Mouse (Mus musculus) testis, adult 2 months (tissue): ENCODE measurements around the gene Sycp3. TPM values are rescaled to one million over a fixed set of nuclear protein-coding genes. Genes with fewer than 3 reads are reported as not detected.
A peak's percentile ranks its signal among the peaks of the same experiment; 100 is the strongest.

Experiments used
- H3K27ac ChIP-seq: fragments of 200-500 bp; 2 replicates; pipeline ENCODE4 v1.5.1; 2012; ENCODE audit warnings: low read depth, low read length; ENCODE audit not compliant: control insufficient read depth, insufficient read depth
- H3K27me3 ChIP-seq: fragments of 200-500 bp; 2 replicates; pipeline ENCODE4 v1.6.1; 2012; ENCODE audit warnings: mild to moderate bottlenecking, low read length, moderate library complexity; ENCODE audit not compliant: control insufficient read depth, insufficient read depth
- H3K36me3 ChIP-seq: fragments of 200-500 bp; 2 replicates; pipeline ENCODE4 v1.6.1; 2012; ENCODE audit warnings: mild to moderate bottlenecking, low read length; ENCODE audit not compliant: control insufficient read depth, insufficient read depth
- H3K4me1 ChIP-seq: fragments of 200-500 bp; 2 replicates; pipeline ENCODE4 v1.6.1; 2012; ENCODE audit warnings: low read length; ENCODE audit not compliant: control insufficient read depth, insufficient read depth
- H3K4me3 ChIP-seq: fragments of 200-500 bp; 2 replicates; pipeline ENCODE4 v1.5.1; 2012; ENCODE audit warnings: low read depth, mild to moderate bottlenecking, low read length, moderate library complexity, mixed read lengths; ENCODE audit not compliant: control insufficient read depth
- CTCF ChIP-seq: fragments of 200-500 bp; IDR thresholded peaks from 2 replicates; pipeline ENCODE4 v1.5.1; 2012; ENCODE audit warnings: low read depth, mild to moderate bottlenecking, inconsistent platforms, low read length, moderate library complexity; ENCODE audit not compliant: control insufficient read depth, insufficient read depth, insufficient replicate concordance
- POLR2A ChIP-seq: fragments of 200-500 bp; IDR thresholded peaks from 2 replicates; pipeline ENCODE4 v1.6.1; 2012; ENCODE audit warnings: low read depth, mild to moderate bottlenecking, inconsistent platforms, low read length, moderate library complexity; ENCODE audit not compliant: control insufficient read depth
- polyA plus RNA-seq: library from polyadenylated mRNA; depleted of rRNA; stranded (reverse); fragments of >200 nt; gene quantifications from 2 replicates; pipeline ENCODE4 v1.2.3, GENCODE M21; 2012; rRNA removed

The Sycp3 gene
- polyA plus RNA-seq = 12.5 and 17.1 TPM in 2 replicates

- H3K4me3 ChIP-seq = peak within 1 kb of the TSS; percentile 98
- H3K27ac ChIP-seq = peak within 1 kb of the TSS; percentile 99
- H3K4me1 ChIP-seq = peaks cover 3% of the 10 kb centered on the region
- no peaks in the 10 kb centered on the region for H3K27me3 ChIP-seq
- peaks cover 1% of the 10 kb centered on the region; the same call in 1 of the 2 replicates for H3K36me3 ChIP-seq
- peak; percentile 5; the same call in 1 of the 2 replicates for TF ChIP-seq CTCF
- TF ChIP-seq POLR2A = peak; percentile 100
Measured at GRCm38 (mm10) chr10:88459502-88459992, at the start of gene Sycp3. Gene Sycp3 (plus strand): TSS chr10:88459569.

- TF ChIP-seq POLR2A = no peak
- no peak for TF ChIP-seq CTCF
- Histone ChIP-seq H3K4me3 (no peak overlapping the region), H3K27ac (no peak overlapping the region), H3K36me3 (no peaks in the 10 kb centered on the region), H3K27me3 (no peaks in the 10 kb centered on the region), H3K4me1 (no peaks in the 10 kb centered on the region)
Measured at GRCm38 (mm10) chr10:88409751-88410150, 49.6 kb upstream of the Sycp3 start.

- TF ChIP-seq CTCF = no peak
- no peak for TF ChIP-seq POLR2A
- Histone ChIP-seq H3K27me3 (no peaks in the 10 kb centered on the region), H3K36me3 (no peaks in the 10 kb centered on the region), H3K4me1 (no peaks in the 10 kb centered on the region), H3K4me3 (no peak overlapping the region), H3K27ac (no peak overlapping the region)
Measured at GRCm38 (mm10) chr10:88412290-88412995, 46.9 kb upstream of the Sycp3 start.

GRCm38 (mm10) chr10:88417686-88418085 lies 41.7 kb upstream of the Sycp3 start:
- no peaks in the 10 kb centered on the region for H3K36me3 ChIP-seq
- TF ChIP-seq CTCF (no peak), POLR2A (no peak)
- no peak overlapping the region for H3K4me3 ChIP-seq
- no peak overlapping the region for H3K27ac ChIP-seq
- no peaks in the 10 kb centered on the region for H3K27me3 ChIP-seq
- no peaks in the 10 kb centered on the region for H3K4me1 ChIP-seq

GRCm38 (mm10) chr10:88420141-88420541 lies 39.2 kb upstream of the Sycp3 start:
- Histone ChIP-seq H3K27ac (no peak overlapping the region), H3K4me3 (no peak overlapping the region), H3K4me1 (peaks cover 3% of the 10 kb centered on the region), H3K36me3 (no peaks in the 10 kb centered on the region), H3K27me3 (no peaks in the 10 kb centered on the region)
- TF ChIP-seq CTCF (no peak), POLR2A (no peak)

- Histone ChIP-seq H3K27me3 (no peaks in the 10 kb centered on the region), H3K27ac (no peak overlapping the region), H3K36me3 (no peaks in the 10 kb centered on the region), H3K4me3 (no peak overlapping the region), H3K4me1 (peaks cover 3% of the 10 kb centered on the region)
- TF ChIP-seq CTCF = no peak
- no peak for TF ChIP-seq POLR2A
Measured at GRCm38 (mm10) chr10:88420655-88421435, 38.5 kb upstream of the Sycp3 start.

GRCm38 (mm10) chr10:88426158-88426816 lies 33.1 kb upstream of the Sycp3 start:
- no peak for TF ChIP-seq CTCF
- no peak for TF ChIP-seq POLR2A
- Histone ChIP-seq H3K4me1 (peaks cover 3% of the 10 kb centered on the region), H3K27me3 (no peaks in the 10 kb centered on the region), H3K27ac (no peak overlapping the region), H3K36me3 (no peaks in the 10 kb centered on the region), H3K4me3 (no peak overlapping the region)
